Mouse (Mus musculus) kidney, postnatal 0 days (tissue): Measurements from ENCODE around the gene Clstn2. TPM values are rescaled to one million over a fixed set of nuclear protein-coding genes. Genes with fewer than 3 reads are reported as not detected.

ENCODE experiments used
- ATAC-seq: fragments of 200-750 bp; cut with Nextera tagmentation; replicated peaks from 2 replicates; pipeline ENCODE4 v1.8.0; 2017; ENCODE audit warnings: low read depth, moderate number of reproducible peaks, moderate TSS enrichment, moderate library complexity; ENCODE audit not compliant: low FRiP score
- DNase-seq: peaks from one replicate; pipeline ENCODE4 v3.0.0-alpha.2; 2016; ENCODE audit warnings: low spot score
- H3K27ac ChIP-seq: fragments of 300-500 bp; sonication (generic); 2 replicates; pipeline ENCODE4 v1.5.1; 2014; ENCODE audit warnings: mild to moderate bottlenecking
- H3K27me3 ChIP-seq: fragments of 300-500 bp; sonication (generic); 2 replicates; pipeline ENCODE4 v1.6.1; 2014; ENCODE audit warnings: low read length, mixed read lengths; ENCODE audit not compliant: insufficient read depth
- H3K36me3 ChIP-seq: fragments of 300-500 bp; sonication (generic); 2 replicates; pipeline ENCODE4 v1.6.1; 2014; ENCODE audit warnings: low read length, mixed read lengths; ENCODE audit not compliant: insufficient read depth
- H3K4me1 ChIP-seq: fragments of 300-500 bp; sonication (generic); replicated peaks from 2 replicates; pipeline ENCODE4 v1.6.1; 2014; ENCODE audit warnings: antibody characterized with exemption, low read length, mixed read lengths; ENCODE audit not compliant: insufficient read depth
- H3K4me2 ChIP-seq: fragments of 300-500 bp; sonication (generic); 2 replicates; pipeline ENCODE4 v1.6.1; 2014; ENCODE audit warnings: mild to moderate bottlenecking, low read length, moderate library complexity, mixed read lengths
- H3K4me3 ChIP-seq: fragments of 300-500 bp; sonication (generic); replicated peaks from 2 replicates; pipeline ENCODE4 v1.5.1; 2014; ENCODE audit warnings: low read depth, low read length
- H3K9ac ChIP-seq: fragments of 300-500 bp; sonication (generic); 2 replicates; pipeline ENCODE4 v1.6.1; 2014; ENCODE audit warnings: low read depth, low read length
- H3K9me3 ChIP-seq: fragments of 300-500 bp; sonication (generic); replicated peaks from 2 replicates; pipeline ENCODE4 v1.6.1; 2016; ENCODE audit warnings: low read length, inconsistent platforms, mixed read lengths
- CTCF ChIP-seq: IDR thresholded peaks from 2 replicates; pipeline ENCODE4 v1.5.1; 2016; ENCODE audit warnings: antibody characterized with exemption, low read depth, mild to moderate bottlenecking, moderate library complexity
- WGBS: fragments of 180-500 bp; shearing (Covaris S2); extraction: QIAGEN DNeasy Blood & Tissue Kit; methylation state at CpG from one replicate; pipeline ENCODE4 v1.1.7; 2014; 5-methylcytosine and 5-hydroxymethylcytosine counted together
- polyA plus RNA-seq: library from polyadenylated mRNA; unstranded; fragments of >200 nt; fragmentation: Nextera tagmentation; extraction: Ambion mirVana; gene quantifications from 2 replicates; pipeline ENCODE4 v1.2.1, GENCODE M21; 2015

Clstn2 gene
- polyA plus RNA-seq, 1 experiment from 2014 or later, result 0.91 TPM

- H3K4me1 ChIP-seq, result no peaks in the 10 kb centered on the region
- WGBS, result 25% methylated on average over 8 of the region's 8 CpGs
- DNase-seq (peak; percentile 76), ATAC-seq (peak; percentile 61; the same call in 1 of the 2 replicates)
- no peak overlapping the region for H3K4me2 ChIP-seq
- H3K27ac ChIP-seq, result no peak overlapping the region
- TF ChIP-seq CTCF, result no peak
- H3K36me3 ChIP-seq, result no peaks in the 10 kb centered on the region
- H3K9me3 ChIP-seq, result no peaks in the 10 kb centered on the region
- H3K9ac ChIP-seq, result no peak overlapping the region
- H3K27me3 ChIP-seq, result no peaks in the 10 kb centered on the region
- no peak overlapping the region for H3K4me3 ChIP-seq
These were observed 165.8 kb downstream of the Clstn2 start for GRCm38 (mm10) chr9:97867013-97867700.

- no peak overlapping the region for H3K9ac ChIP-seq
- H3K4me3 ChIP-seq, result no peak overlapping the region
- no peak overlapping the region for H3K27ac ChIP-seq
- ATAC-seq (no peak), DNase-seq (no peak)
- H3K4me1 ChIP-seq, result no peaks in the 10 kb centered on the region
- H3K4me2 ChIP-seq, result no peak overlapping the region
- H3K27me3 ChIP-seq, result no peaks in the 10 kb centered on the region
- H3K36me3 ChIP-seq, result no peaks in the 10 kb centered on the region
- no peaks in the 10 kb centered on the region for H3K9me3 ChIP-seq
- TF ChIP-seq CTCF, result no peak
These were observed 180.1 kb downstream of the Clstn2 start for GRCm38 (mm10) chr9:97852859-97853258.

- Histone ChIP-seq H3K27me3 (no peaks in the 10 kb centered on the region), H3K9ac (no peak overlapping the region), H3K4me3 (no peak overlapping the region), H3K9me3 (no peaks in the 10 kb centered on the region), H3K36me3 (no peaks in the 10 kb centered on the region), H3K27ac (no peak overlapping the region), H3K4me1 (no peaks in the 10 kb centered on the region), H3K4me2 (no peak overlapping the region)
- no peak for ATAC-seq
- DNase-seq, result peak; percentile 24
- whole genome bisulfite sequencing, result 64% methylated on average over 12 of the region's 12 CpGs
- no peak for TF ChIP-seq CTCF
These were observed 184.8 kb downstream of the Clstn2 start for GRCm38 (mm10) chr9:97847873-97848838.

- H3K36me3 ChIP-seq, result no peaks in the 10 kb centered on the region
- H3K9me3 ChIP-seq, result no peaks in the 10 kb centered on the region
- 74% methylated on average over 7 of the region's 7 CpGs for WGBS
- DNase-seq (no peak), ATAC-seq (no peak)
- no peak overlapping the region for H3K4me2 ChIP-seq
- H3K27ac ChIP-seq, result no peak overlapping the region
- no peaks in the 10 kb centered on the region for H3K4me1 ChIP-seq
- no peak for TF ChIP-seq CTCF
- H3K27me3 ChIP-seq, result no peaks in the 10 kb centered on the region
- H3K9ac ChIP-seq, result no peak overlapping the region
- H3K4me3 ChIP-seq, result no peak overlapping the region
These were observed 190.9 kb downstream of the Clstn2 start for GRCm38 (mm10) chr9:97842054-97842453.

- Histone ChIP-seq H3K36me3 (no peaks in the 10 kb centered on the region), H3K27me3 (no peaks in the 10 kb centered on the region), H3K4me3 (no peak overlapping the region), H3K9me3 (no peaks in the 10 kb centered on the region), H3K27ac (no peak overlapping the region), H3K9ac (no peak overlapping the region), H3K4me1 (no peaks in the 10 kb centered on the region), H3K4me2 (no peak overlapping the region)
- TF ChIP-seq CTCF, result no peak
- no peak for DNase-seq
- 89% methylated on average over 3 of the region's 3 CpGs for WGBS
- no peak for ATAC-seq
These were observed 201.8 kb downstream of the Clstn2 start for GRCm38 (mm10) chr9:97831216-97831615.

GRCm38 (mm10) chr9:97829919-97830318 lies 203.1 kb downstream of the Clstn2 start:
- Histone ChIP-seq H3K4me1 (no peaks in the 10 kb centered on the region), H3K27me3 (no peaks in the 10 kb centered on the region), H3K27ac (no peak overlapping the region), H3K4me3 (no peak overlapping the region), H3K9ac (no peak overlapping the region), H3K36me3 (no peaks in the 10 kb centered on the region), H3K9me3 (no peaks in the 10 kb centered on the region), H3K4me2 (no peak overlapping the region)
- DNase-seq (no peak), ATAC-seq (no peak)
- no peak for TF ChIP-seq CTCF
- 77% methylated on average over 2 of the region's 2 CpGs for WGBS
